Mouse (Mus musculus) myocyte (in vitro differentiated cells): ENCODE measurements around the gene Slc29a4. TPM values are rescaled to one million over a fixed set of nuclear protein-coding genes. Genes with fewer than 3 reads are reported as not detected.

Experiments
- H3K27me3 ChIP-seq: one replicate; pipeline ENCODE4 v1.6.1; 2011; ENCODE audit not compliant: control insufficient read depth, insufficient read depth, insufficient read length
- H3K36me3 ChIP-seq: one replicate; pipeline ENCODE4 v1.6.1; 2011; ENCODE audit not compliant: control insufficient read depth, insufficient read depth
- H3K4me2 ChIP-seq: one replicate; pipeline ENCODE4 v1.6.1; 2011; ENCODE audit warnings: low read depth, control low read depth
- H3K4me3 ChIP-seq: one replicate; pipeline ENCODE4 v1.5.1; 2011; ENCODE audit warnings: mild to moderate bottlenecking, control low read depth, moderate library complexity
- H3K79me2 ChIP-seq: one replicate; pipeline ENCODE4 v1.6.1; 2011; ENCODE audit not compliant: control insufficient read depth, insufficient read depth
- H3ac ChIP-seq: one replicate; pipeline ENCODE4 v1.6.1; 2011; ENCODE audit not compliant: control insufficient read depth, insufficient read length
- CEBPB ChIP-seq: IDR thresholded peaks from 2 replicates; pipeline ENCODE4 v1.6.1; 2011; ENCODE audit warnings: mild to moderate bottlenecking, moderate library complexity; ENCODE audit not compliant: poor library complexity, insufficient read depth, severe bottlenecking
- E2F4 ChIP-seq: IDR thresholded peaks from one replicate; pipeline ENCODE4 v1.6.1; 2011; ENCODE audit warnings: mild to moderate bottlenecking, control low read depth, moderate library complexity; ENCODE audit not compliant: insufficient read depth
- MAX ChIP-seq: IDR thresholded peaks from one replicate; pipeline ENCODE4 v1.6.1; 2011; ENCODE audit warnings: low read depth, mild to moderate bottlenecking, control low read depth
- MYOD1 ChIP-seq, 3 experiments: IDR thresholded peaks; one replicate each; pipeline ENCODE4 v1.6.1; 2011; ENCODE audit warnings: control low read depth in 2 of 3, low read depth in 2 of 3, mild to moderate bottlenecking in 2 of 3, moderate library complexity in 1 of 3; ENCODE audit not compliant: insufficient read length in 2 of 3, control insufficient read depth in 1 of 3
- MYOG ChIP-seq, 3 experiments: IDR thresholded peaks; one replicate each; pipeline ENCODE4 v1.6.1; 2011; ENCODE audit warnings: control low read depth in 2 of 3, low read depth in 2 of 3, mild to moderate bottlenecking in 2 of 3; ENCODE audit not compliant: insufficient read length in 2 of 3, control insufficient read depth in 1 of 3, insufficient read depth in 1 of 3
- POLR2A ChIP-seq: IDR thresholded peaks from one replicate; pipeline ENCODE4 v1.6.1; 2011; ENCODE audit warnings: low read depth, mild to moderate bottlenecking, control low read depth, moderate library complexity; ENCODE audit not compliant: insufficient read length
- POLR2AphosphoS2 ChIP-seq: IDR thresholded peaks from one replicate; pipeline ENCODE4 v1.6.1; 2011; ENCODE audit warnings: low read depth, control low read depth; ENCODE audit not compliant: insufficient read length
- REST ChIP-seq: IDR thresholded peaks from one replicate; pipeline ENCODE4 v1.6.1; 2011; ENCODE audit warnings: mild to moderate bottlenecking, control low read depth, moderate library complexity; ENCODE audit not compliant: insufficient read depth, insufficient read length
- SRF ChIP-seq: IDR thresholded peaks from one replicate; pipeline ENCODE4 v1.6.1; 2011; ENCODE audit warnings: low read depth; ENCODE audit not compliant: control insufficient read depth, insufficient read length
- TCF12 ChIP-seq: IDR thresholded peaks from one replicate; pipeline ENCODE4 v1.6.1; 2011; ENCODE audit warnings: mild to moderate bottlenecking, control low read depth; ENCODE audit not compliant: poor library complexity, insufficient read depth, severe bottlenecking
- TCF3 ChIP-seq: IDR thresholded peaks from one replicate; pipeline ENCODE4 v1.6.1; 2011; ENCODE audit warnings: low read depth, control low read depth; ENCODE audit not compliant: insufficient read length
- USF1 ChIP-seq: IDR thresholded peaks from one replicate; pipeline ENCODE4 v1.6.1; 2011; ENCODE audit warnings: low read depth, mild to moderate bottlenecking, control low read depth, moderate library complexity
- polyA plus RNA-seq: library from polyadenylated mRNA; unstranded; fragments of >200 nt; fragmentation: generic; extraction: Trizol; gene quantifications from one replicate; pipeline ENCODE4 v1.2.1, GENCODE M21; 2012; ENCODE audit warnings: missing spikeins

Slc29a4 gene
- polyA plus RNA-seq, 1 experiment, result not detected

GRCm38 (mm10) chr5:142650794-142651497, 41.4 kb upstream of the Slc29a4 start:
- peaks cover 13% of the 10 kb centered on the region for H3K79me2 ChIP-seq
- peaks cover 19% of the 10 kb centered on the region for H3K36me3 ChIP-seq
- no peak overlapping the region for H3K4me3 ChIP-seq
- no peak overlapping the region for H3ac ChIP-seq
- no peak for TF ChIP-seq REST
- TF ChIP-seq POLR2AphosphoS2, result no peak
- no peak for TF ChIP-seq POLR2A
- no peak for TF ChIP-seq USF1
- no peak for TF ChIP-seq MYOD1 (IDR thresholded peaks at IDR 0.05; ENCODE audit: control insufficient read depth in 1 of 3, insufficient read length in 2 of 3, low read depth in 2 of 3)
- no peak for TF ChIP-seq MYOG (IDR thresholded peaks at IDR 0.05; ENCODE audit: control insufficient read depth in 1 of 3, insufficient read depth in 1 of 3, insufficient read length in 2 of 3, low read depth in 2 of 3)
- TF ChIP-seq CEBPB, result no peak
- TF ChIP-seq SRF, result no peak
- TF ChIP-seq TCF12, result no peak
- no peak for TF ChIP-seq MAX
- no peak for TF ChIP-seq TCF3
- no peak overlapping the region for H3K4me2 ChIP-seq
- H3K27me3 ChIP-seq, result no peaks in the 10 kb centered on the region

- Histone ChIP-seq H3K79me2 (peaks cover 12% of the 10 kb centered on the region), H3K4me2 (no peak overlapping the region), H3K4me3 (no peak overlapping the region), H3K27me3 (no peaks in the 10 kb centered on the region), H3K36me3 (peaks cover 19% of the 10 kb centered on the region), H3ac (no peak overlapping the region)
- TF ChIP-seq POLR2A (no peak), MYOG (IDR thresholded peaks at IDR 0.05; ENCODE audit: control insufficient read depth in 1 of 3, insufficient read depth in 1 of 3, insufficient read length in 2 of 3, low read depth in 2 of 3) (no peak), E2F4 (no peak), POLR2AphosphoS2 (no peak), TCF3 (no peak), REST (no peak)
Measured at GRCm38 (mm10) chr5:142652266-142652665, 40.0 kb upstream of the Slc29a4 start.

GRCm38 (mm10) chr5:142660656-142661434, 31.5 kb upstream of the Slc29a4 start:
- H3K36me3 ChIP-seq, result peaks cover 45% of the 10 kb centered on the region
- no peak for TF ChIP-seq POLR2AphosphoS2
- TF ChIP-seq MYOD1 (IDR thresholded peaks at IDR 0.05; ENCODE audit: control insufficient read depth in 1 of 3, insufficient read length in 2 of 3, low read depth in 2 of 3), result no peak
- no peak for TF ChIP-seq REST
- no peak overlapping the region for H3ac ChIP-seq
- no peaks in the 10 kb centered on the region for H3K27me3 ChIP-seq
- H3K79me2 ChIP-seq, result no peaks in the 10 kb centered on the region
- no peak overlapping the region for H3K4me2 ChIP-seq
- no peak overlapping the region for H3K4me3 ChIP-seq

GRCm38 (mm10) chr5:142667921-142668320, 24.4 kb upstream of the Slc29a4 start:
- H3ac ChIP-seq, result no peak overlapping the region
- H3K4me3 ChIP-seq, result no peak overlapping the region
- H3K79me2 ChIP-seq, result no peaks in the 10 kb centered on the region
- no peak overlapping the region for H3K4me2 ChIP-seq
- H3K36me3 ChIP-seq, result peaks cover 13% of the 10 kb centered on the region
- TF ChIP-seq USF1, result no peak
- TF ChIP-seq MAX, result no peak
- TF ChIP-seq CEBPB, result no peak
- no peak for TF ChIP-seq POLR2A
- no peak for TF ChIP-seq SRF
- no peak for TF ChIP-seq MYOG (IDR thresholded peaks at IDR 0.05; ENCODE audit: control insufficient read depth in 1 of 3, insufficient read depth in 1 of 3, insufficient read length in 2 of 3, low read depth in 2 of 3)
- TF ChIP-seq REST, result no peak
- H3K27me3 ChIP-seq, result no peaks in the 10 kb centered on the region

- Histone ChIP-seq H3K4me3 (no peak overlapping the region), H3K27me3 (no peaks in the 10 kb centered on the region), H3K79me2 (no peaks in the 10 kb centered on the region), H3K4me2 (no peak overlapping the region), H3K36me3 (peaks cover 6% of the 10 kb centered on the region), H3ac (no peak overlapping the region)
- no peak for TF ChIP-seq USF1
- no peak for TF ChIP-seq REST
- TF ChIP-seq POLR2A, result no peak
- no peak for TF ChIP-seq SRF
- TF ChIP-seq TCF3, result no peak
- no peak for TF ChIP-seq MYOD1 (IDR thresholded peaks at IDR 0.05; ENCODE audit: control insufficient read depth in 1 of 3, insufficient read length in 2 of 3, low read depth in 2 of 3)
- no peak for TF ChIP-seq CEBPB
- no peak for TF ChIP-seq E2F4
- no peak for TF ChIP-seq TCF12
- no peak for TF ChIP-seq MAX
- TF ChIP-seq POLR2AphosphoS2, result no peak
- TF ChIP-seq MYOG (IDR thresholded peaks at IDR 0.05; ENCODE audit: control insufficient read depth in 1 of 3, insufficient read depth in 1 of 3, insufficient read length in 2 of 3, low read depth in 2 of 3), result no peak
Measured at GRCm38 (mm10) chr5:142668556-142669263, 23.6 kb upstream of the Slc29a4 start.
